Mouse (Mus musculus) spleen, postnatal 36 days (tissue): ENCODE results near the gene Pik3ip1.

ENCODE experiments used
- DNase-seq, 2 experiments: peaks; one replicate each; pipeline ENCODE4 v3.0.0; 2022; ENCODE audit warnings: low spot score in 2 of 2, mixed read lengths in 1 of 2

The Pik3ip1 gene

DNA sequence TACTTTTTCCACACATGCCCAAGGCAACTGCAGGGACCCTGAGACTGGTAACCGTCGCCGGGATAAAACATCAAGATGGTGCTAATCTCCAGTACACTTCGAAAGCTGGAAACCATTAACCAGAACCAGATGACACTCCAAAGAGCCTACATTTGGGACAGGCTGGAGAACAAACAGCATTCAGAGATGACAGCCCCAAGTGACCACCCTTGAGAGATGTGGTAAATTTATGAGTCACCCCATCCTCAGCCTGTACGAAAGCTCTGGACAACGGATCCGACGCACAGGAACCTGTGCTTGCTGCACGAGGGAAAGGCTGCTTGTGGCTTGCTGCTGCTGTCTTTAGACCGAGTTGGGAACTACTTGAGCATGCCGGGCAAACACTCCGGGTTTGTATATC is 44.5 kb downstream of the Pik3ip1 start:
- no peak for DNase-seq

DNA sequence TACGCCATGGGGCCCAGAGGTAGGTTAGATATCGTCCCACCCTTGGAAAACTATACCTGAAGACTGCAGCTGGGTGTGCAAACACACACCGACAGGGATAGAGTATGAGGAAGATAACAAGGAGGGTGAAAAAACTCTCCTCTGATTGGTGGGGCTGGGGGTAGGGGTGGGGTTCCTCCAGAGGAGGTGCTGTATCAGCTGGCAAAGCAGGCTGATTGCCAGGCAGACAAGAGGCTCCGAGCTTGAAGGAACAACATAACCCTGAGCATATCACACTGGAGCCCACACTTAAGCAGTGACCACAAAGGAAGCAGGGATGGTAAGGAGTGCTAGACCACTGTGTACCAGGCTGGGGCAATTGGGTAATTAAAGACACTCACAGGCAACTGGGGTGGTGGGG is 49.2 kb downstream of the Pik3ip1 start:
- DNase-seq = no peak

DNA sequence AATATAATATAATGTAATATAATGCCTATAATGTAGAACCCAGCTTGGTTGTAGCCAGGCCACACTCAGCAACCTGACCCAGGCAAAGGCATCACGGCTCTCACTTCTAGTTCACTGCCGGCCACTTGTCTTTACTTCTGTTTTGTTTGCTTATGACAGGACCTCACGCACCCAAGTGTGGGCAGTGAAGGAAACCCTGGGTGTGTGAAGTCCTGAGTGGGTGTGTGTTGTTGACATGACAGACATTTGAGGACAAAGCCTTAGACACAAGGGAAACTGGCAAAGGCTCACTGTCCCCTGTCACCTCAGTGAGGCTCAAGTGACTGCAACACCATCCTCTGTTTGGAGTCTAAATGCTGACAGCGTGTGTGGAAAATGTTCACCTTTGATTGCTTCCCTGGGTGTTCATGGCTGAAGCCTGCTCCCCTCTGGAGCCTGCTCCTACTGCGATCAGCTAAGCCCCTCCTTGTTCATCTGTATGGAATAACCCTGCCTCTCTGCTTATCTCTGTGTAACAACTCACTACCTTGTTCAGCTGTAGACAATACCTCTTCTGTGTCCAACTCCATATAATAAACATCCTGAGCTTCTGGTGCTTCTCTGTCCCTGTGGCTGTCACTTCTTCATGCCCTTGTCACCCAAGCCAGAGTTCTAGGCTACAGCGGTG is 51.1 kb downstream of the Pik3ip1 start:
- no peak for DNase-seq

DNA sequence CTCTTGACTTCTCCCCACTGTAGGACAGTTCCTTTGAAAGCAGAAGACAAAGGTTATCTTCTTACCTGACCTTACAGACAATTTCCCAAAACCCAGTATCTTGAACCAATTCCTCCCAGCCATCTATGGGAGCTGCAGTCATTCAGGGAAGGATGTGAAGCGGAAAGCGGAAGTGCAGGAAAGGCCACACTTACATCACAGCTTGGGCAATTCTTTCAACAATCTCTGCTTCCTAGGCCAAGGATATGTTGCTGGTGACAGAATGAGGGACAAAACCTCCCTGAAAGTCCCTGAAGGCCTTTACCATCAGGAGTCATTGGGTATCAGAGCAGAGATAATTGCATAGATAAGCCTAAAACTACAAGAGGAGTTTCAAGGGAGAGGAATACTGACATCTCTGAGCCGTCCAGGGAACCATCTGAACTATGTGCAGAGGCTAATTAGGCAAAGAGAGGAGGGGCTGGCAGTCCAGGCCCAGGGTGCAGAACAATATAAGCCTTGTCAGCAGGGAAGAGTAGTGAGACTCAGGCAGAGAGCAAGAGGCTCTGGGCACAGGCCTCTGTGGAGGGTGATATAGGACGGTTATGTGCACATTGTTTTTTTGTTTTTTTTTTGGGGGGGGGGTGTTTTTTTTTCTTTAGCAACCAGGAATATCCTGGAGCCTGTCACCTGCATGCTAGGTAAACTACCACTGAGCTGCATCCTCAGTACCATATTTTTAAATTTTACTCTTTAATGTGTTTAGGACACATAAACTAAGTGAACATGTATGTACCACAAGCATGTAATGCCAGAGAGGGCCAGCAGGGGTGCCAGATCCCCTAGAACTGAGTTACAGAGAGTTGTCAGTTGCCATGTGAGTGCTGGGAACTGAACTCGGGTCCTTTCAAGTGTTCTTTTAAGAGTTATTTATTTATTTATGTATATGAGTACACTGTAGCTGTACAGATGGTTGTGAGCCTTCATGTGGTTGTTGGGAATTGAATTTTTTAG is 52.7 kb downstream of the Pik3ip1 start:
- DNase-seq = no peak

DNA sequence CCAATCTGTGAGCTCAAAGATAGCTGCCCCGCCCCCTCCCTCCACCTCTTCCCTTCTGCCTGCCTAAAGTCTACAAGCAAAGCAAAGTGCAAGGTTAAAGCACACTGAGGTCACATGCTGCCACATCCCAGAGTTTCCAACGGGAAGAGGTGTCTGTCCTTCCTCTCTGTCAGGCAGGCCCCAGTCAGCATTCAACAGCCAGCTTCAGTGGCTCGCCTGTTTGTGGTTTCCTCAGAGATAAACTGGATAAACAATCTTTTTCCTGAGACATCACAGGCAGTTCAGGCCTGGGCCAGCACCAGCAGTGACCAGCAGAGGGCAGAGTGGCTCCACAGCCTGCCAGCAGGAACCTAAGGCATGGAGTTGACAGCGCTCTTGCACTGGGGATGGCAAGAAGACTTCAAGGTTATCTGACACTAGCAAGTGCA is 56.8 kb downstream of the Pik3ip1 start:
- DNase-seq = peak; percentile 67 to 74

DNA sequence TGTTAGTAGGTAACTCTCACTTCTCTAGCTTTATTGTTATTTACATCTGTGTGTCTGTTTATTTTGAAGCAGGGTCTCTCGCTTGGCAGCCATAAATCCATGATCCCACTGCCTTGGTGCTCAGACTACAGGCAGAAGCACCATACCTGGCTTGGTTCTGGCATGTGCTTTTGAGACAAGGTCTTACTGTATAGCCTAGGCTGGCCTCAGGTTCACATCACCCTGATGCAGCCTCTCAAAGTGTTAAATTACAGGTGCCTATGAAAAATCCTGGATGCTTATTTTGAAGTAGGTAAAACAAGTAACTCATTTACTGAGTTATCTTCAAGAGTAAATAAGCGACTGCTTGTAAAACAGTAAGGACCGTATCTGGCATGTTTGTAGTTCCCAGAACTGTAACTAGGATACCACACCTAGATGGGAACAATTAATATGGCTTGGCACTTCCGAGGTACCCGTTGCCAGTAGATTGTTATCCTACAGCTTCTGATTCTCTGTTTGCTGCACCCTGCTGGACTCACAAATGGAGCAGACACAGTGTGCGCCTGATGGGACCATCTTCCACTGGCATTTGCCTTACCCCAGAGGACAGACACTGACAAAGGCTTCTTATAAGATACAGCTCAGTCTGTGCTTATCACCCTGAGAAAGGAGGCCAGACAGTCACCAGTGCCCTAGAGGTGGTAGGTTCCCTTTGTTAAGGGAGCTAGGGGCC is 57.4 kb downstream of the Pik3ip1 start:
- DNase-seq = no peak

DNA sequence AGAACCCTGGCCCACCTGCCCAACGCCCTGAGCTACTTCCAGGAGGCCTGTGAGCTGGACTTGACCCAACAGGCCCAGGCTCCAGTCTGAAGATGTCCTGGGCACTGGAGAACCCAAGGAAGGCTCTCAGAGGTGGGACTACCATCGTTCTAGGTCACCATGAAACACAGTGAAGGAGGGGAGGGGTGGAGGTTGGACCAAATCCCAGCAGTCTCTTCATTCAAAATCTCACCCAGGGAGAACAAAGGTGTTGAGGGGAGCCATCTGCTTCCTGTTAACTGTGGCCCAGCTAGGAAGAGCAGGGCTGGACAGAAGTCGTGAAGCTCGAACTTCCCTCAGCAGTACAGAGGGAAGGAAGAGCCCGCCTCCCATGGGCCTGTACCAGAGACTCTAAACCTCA is 59.8 kb downstream of the Pik3ip1 start:
- no peak for DNase-seq

DNA sequence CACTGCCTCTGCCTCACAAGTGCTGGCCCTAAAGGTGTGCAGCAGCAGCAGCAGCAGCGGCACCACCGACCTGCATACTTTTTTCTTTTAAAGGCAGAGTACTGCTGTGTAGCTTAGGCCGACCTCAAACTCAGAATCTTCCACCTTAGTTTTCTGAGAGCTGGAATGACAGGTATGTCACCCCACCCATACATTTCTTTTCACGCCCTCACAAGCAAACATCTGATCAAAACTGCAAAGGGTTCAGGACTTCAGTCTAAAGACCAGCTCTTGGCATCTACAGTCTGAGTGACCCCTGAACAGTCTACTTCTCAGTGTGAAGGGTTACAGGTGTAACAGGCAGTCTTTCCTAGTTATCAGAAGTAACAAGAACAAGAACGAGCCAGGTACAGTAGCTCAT is 60.6 kb downstream of the Pik3ip1 start:
- no peak for DNase-seq

DNA sequence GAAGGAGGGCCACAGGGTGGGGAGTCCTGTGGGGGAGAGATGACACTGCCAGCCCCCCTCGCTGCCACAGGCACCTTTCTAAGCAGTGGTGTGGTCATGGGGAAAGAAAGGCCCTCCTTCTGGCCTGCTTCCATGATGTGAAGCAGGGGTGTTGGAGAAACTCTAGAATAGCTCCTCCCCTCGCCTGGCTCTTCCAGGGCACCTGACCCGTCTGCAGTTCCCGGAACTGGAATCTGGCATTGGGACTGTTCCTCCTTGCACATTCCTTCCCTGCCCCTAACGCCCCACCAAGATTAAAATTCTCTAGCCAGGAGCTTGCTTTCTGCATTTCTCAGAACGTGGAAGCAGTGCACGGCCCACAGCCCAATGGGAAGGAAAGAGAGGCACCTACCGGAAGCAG is 62.3 kb downstream of the Pik3ip1 start:
- no peak for DNase-seq
